Mouse (Mus musculus): Measurements from ENCODE around the gene Prepl.

Prepl gene

GRCm38 (mm10) chr17:85018794-85019193 is 71.2 kb downstream of the Prepl start:
- no peak for DNase-seq

GRCm38 (mm10) chr17:85018344-85018743 is 71.7 kb downstream of the Prepl start:
- DNase-seq = no peak

DNA sequence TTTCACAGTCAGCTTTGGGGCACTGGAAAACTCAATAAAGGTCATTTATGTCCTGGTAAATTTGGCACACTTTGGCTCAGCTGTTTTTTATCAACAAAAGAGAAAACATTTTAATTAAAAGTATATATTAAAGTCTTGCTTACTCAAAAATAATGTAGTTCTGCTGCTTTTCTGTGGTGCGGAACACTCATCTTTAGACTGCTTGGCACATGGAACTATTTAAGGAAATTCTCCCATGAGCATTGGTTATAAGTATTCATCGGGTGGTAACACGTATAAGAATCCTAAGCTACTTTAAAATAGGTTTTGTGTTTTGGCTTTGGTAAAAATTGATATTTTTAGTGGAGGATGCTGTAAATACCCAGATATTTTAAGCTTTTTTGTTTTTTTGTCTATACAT is 75.4 kb downstream of the Prepl start:
- DNase-seq = no peak

DNA sequence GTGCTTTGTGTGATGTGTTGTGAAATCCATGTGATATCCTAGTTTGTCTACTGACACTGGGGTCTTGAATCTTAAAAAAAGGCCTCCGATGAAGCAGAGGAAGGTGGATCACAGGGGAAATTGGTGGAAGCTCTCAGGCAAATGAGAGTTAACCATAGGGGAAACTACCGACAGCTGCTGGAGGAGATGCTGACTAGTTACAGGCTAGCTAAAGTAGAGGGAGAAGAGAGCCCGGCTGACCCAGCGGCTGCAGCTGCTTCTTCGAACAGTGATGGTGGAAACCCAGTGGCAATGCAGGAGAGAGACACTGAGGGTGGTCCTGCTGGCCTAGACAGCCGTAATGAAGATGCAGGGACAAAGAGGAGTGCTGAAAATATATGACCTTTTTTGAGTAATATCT is 76.6 kb downstream of the Prepl start:
- no peak for DNase-seq
